ENCODE assay signal across 20 mouse cellular contexts in the genomic region with DNA sequence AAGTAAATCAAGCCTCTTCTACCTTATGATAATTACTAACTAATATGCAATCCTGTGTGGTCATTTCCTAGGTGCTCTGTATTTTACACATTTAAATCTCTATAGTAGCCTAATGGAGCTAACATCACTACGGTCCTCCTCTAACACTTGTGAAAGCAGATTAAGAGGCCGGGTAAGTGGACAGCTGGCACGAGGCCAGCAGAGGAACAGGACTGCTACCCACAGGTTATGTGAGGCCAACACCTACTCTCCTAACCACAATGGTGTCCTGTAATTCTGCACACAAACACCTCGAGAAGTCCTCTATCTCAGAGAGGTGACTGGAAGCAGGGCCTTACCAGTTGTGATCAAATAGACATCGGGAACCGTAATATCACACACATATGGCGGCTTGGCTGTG. TPM values are rescaled to one million over a fixed set of nuclear protein-coding genes. Genes with fewer than 3 reads are reported as not detected.
DNase-seq lines count a peak whose midpoint lies in the region; ATAC-seq lines count a peak whose summit lies in the region.
"Had no signal": no experiment of that assay in that cellular context is flagged by ENCODE, and none has a peak within 500 bp of the region (broad histone marks: within the 10 kb centered on the region; RNA-seq: fewer than 3 reads in every experiment).

No protein-coding gene starts in this region.

- H3K4me3 ChIP-seq in hindbrain, embryonic 14.5 days (replicated peaks; ENCODE audit: low read length), result no peak overlapping the region
- no peak overlapping the region for H3K4me3 ChIP-seq in hindbrain, embryonic 11.5 days (ENCODE audit: low read depth, low read length)
- H3K4me3 ChIP-seq in neural tube, embryonic 14.5 days (ENCODE audit: low read depth, low read length), result no peak overlapping the region
- H3K4me3 ChIP-seq in neural tube, embryonic 15.5 days (replicated peaks), result no peak overlapping the region
- H3K4me3 ChIP-seq: embryonic facial prominence, embryonic 10.5 days; heart, embryonic 10.5 days; hindbrain, embryonic 15.5 days; intestine, embryonic 15.5 days had no signal

- H3K27ac ChIP-seq in hindbrain, embryonic 14.5 days, result no peak overlapping the region
- no peak overlapping the region for H3K27ac ChIP-seq in hindbrain, embryonic 11.5 days (ENCODE audit: low read depth, low read length)
- H3K27ac ChIP-seq in neural tube, embryonic 14.5 days (ENCODE audit: low read depth, low read length), result no peak overlapping the region
- no peak overlapping the region for H3K27ac ChIP-seq in neural tube, embryonic 15.5 days (replicated peaks)
- H3K27ac ChIP-seq: embryonic facial prominence, embryonic 10.5 days; heart, embryonic 10.5 days; hindbrain, embryonic 15.5 days; intestine, embryonic 15.5 days; liver, embryonic 14.5 days had no signal

- ATAC-seq in hindbrain, embryonic 14.5 days (ENCODE audit: low FRiP score), result 0 out of 2 replicates have a peak, but pooled peaks have one; percentile 17
- no peak for ATAC-seq in hindbrain, embryonic 11.5 days (ENCODE audit: low FRiP score)
- ATAC-seq in neural tube, embryonic 14.5 days (ENCODE audit: low read depth), result 0 out of 2 replicates have a peak, but pooled peaks have one; percentile 11
- ATAC-seq in neural tube, embryonic 15.5 days (ENCODE audit: low FRiP score), result no peak
- ATAC-seq: intestine, embryonic 15.5 days had no signal

- no peaks in the 10 kb centered on the region for H3K4me1 ChIP-seq in hindbrain, embryonic 14.5 days (replicated peaks; ENCODE audit: control insufficient read depth, insufficient read depth, low read length)
- H3K4me1 ChIP-seq in hindbrain, embryonic 11.5 days (replicated peaks; ENCODE audit: control insufficient read depth, insufficient read depth, low read length), result no peaks in the 10 kb centered on the region
- no peaks in the 10 kb centered on the region for H3K4me1 ChIP-seq in neural tube, embryonic 14.5 days (ENCODE audit: control insufficient read depth, insufficient read depth, low read length)
- peaks cover 4% of the 10 kb centered on the region; the same call in 1 of the 2 replicates for H3K4me1 ChIP-seq in neural tube, embryonic 15.5 days
- H3K4me1 ChIP-seq: hindbrain, embryonic 15.5 days; intestine, embryonic 15.5 days had no signal

- WGBS in hindbrain, embryonic 14.5 days, result 89% methylated on average over 7 of the region's 7 CpGs
- 93% methylated on average over 7 of the region's 7 CpGs for WGBS in hindbrain, embryonic 11.5 days
- 90% methylated on average over 7 of the region's 7 CpGs for WGBS in neural tube, embryonic 14.5 days
- 87% methylated on average over 7 of the region's 7 CpGs for WGBS in neural tube, embryonic 15.5 days

- no peak for DNase-seq in hindbrain, embryonic 14.5 days (ENCODE audit: low spot score)
- DNase-seq in hindbrain, embryonic 11.5 days (ENCODE audit: low spot score), result no peak
- DNase-seq in lung, postnatal 10 days, result peak; percentile 54
- DNase-seq in gastrocnemius, postnatal 25 days, result no peak
- no peak for DNase-seq in ovary, postnatal 10 days (ENCODE audit: low spot score)
- DNase-seq: B cell, adult 2 months; cerebellum, adult 8-10 months; gastrocnemius, postnatal 14 days; heart, postnatal 14 days; kidney, postnatal 10 days; midbrain, embryonic 14.5 days; right cerebral cortex, postnatal 14 days; thymus, adult 18-20 months had no signal

- H3K4me2 ChIP-seq in hindbrain, embryonic 14.5 days (replicated peaks), result no peak overlapping the region
- no peak overlapping the region for H3K4me2 ChIP-seq in hindbrain, embryonic 11.5 days (replicated peaks; ENCODE audit: low read depth, low read length)
- no peak overlapping the region for H3K4me2 ChIP-seq in neural tube, embryonic 14.5 days (ENCODE audit: low read depth, low read length)
- no peak overlapping the region for H3K4me2 ChIP-seq in neural tube, embryonic 15.5 days
- H3K4me2 ChIP-seq: hindbrain, embryonic 15.5 days; intestine, embryonic 15.5 days had no signal

- no peaks in the 10 kb centered on the region for H3K9me3 ChIP-seq in hindbrain, embryonic 14.5 days (ENCODE audit: control insufficient read depth, low read length)
- no peaks in the 10 kb centered on the region for H3K9me3 ChIP-seq in hindbrain, embryonic 11.5 days (ENCODE audit: control insufficient read depth, low read length)
- H3K9me3 ChIP-seq in neural tube, embryonic 14.5 days (ENCODE audit: control insufficient read depth, low read length), result no peaks in the 10 kb centered on the region
- H3K9me3 ChIP-seq in neural tube, embryonic 15.5 days (replicated peaks), result no peaks in the 10 kb centered on the region
- H3K9me3 ChIP-seq: embryonic facial prominence, embryonic 10.5 days; heart, embryonic 10.5 days; hindbrain, embryonic 15.5 days; intestine, embryonic 15.5 days had no signal

- H3K9ac ChIP-seq in hindbrain, embryonic 14.5 days, result no peak overlapping the region
- no peak overlapping the region for H3K9ac ChIP-seq in hindbrain, embryonic 11.5 days (ENCODE audit: low read depth, low read length)
- no peak overlapping the region for H3K9ac ChIP-seq in neural tube, embryonic 14.5 days (replicated peaks; ENCODE audit: low read depth, low read length)
- no peak overlapping the region for H3K9ac ChIP-seq in neural tube, embryonic 15.5 days (replicated peaks)
- H3K9ac ChIP-seq: hindbrain, embryonic 15.5 days; intestine, embryonic 15.5 days; liver, embryonic 14.5 days had no signal

- peaks cover 64% of the 10 kb centered on the region for H3K36me3 ChIP-seq in hindbrain, embryonic 14.5 days (replicated peaks; ENCODE audit: control insufficient read depth, insufficient read depth)
- peaks cover 6% of the 10 kb centered on the region; the same call in 1 of the 2 replicates for H3K36me3 ChIP-seq in hindbrain, embryonic 11.5 days (ENCODE audit: control insufficient read depth, insufficient read depth, low read length)
- peaks cover 20% of the 10 kb centered on the region; the same call in 1 of the 2 replicates for H3K36me3 ChIP-seq in neural tube, embryonic 14.5 days (ENCODE audit: control insufficient read depth, insufficient read depth, low read length)
- peaks cover 50% of the 10 kb centered on the region for H3K36me3 ChIP-seq in neural tube, embryonic 15.5 days
- H3K36me3 ChIP-seq: intestine, embryonic 15.5 days had no signal

- no peaks in the 10 kb centered on the region for H3K27me3 ChIP-seq in hindbrain, embryonic 14.5 days (ENCODE audit: control insufficient read depth, insufficient read depth, low read length)
- H3K27me3 ChIP-seq in hindbrain, embryonic 11.5 days (ENCODE audit: control insufficient read depth, insufficient read depth, low read length), result no peaks in the 10 kb centered on the region
- no peaks in the 10 kb centered on the region for H3K27me3 ChIP-seq in neural tube, embryonic 14.5 days (ENCODE audit: control insufficient read depth, insufficient read depth, low read length)
- H3K27me3 ChIP-seq in neural tube, embryonic 15.5 days (replicated peaks), result no peaks in the 10 kb centered on the region
- H3K27me3 ChIP-seq: hindbrain, embryonic 15.5 days; intestine, embryonic 15.5 days had no signal

RNA-seq across cellular contexts. Expression of a gene that starts 59.8 kb away (rescaled TPM):
- 18.8 and 19.0 TPM in 2 replicates for polyA plus RNA-seq in hindbrain, embryonic 14.5 days (2014; fragmentation: Nextera tagmentation; extraction: Ambion mirVana)
- 12.3 and 13.2 TPM in 2 replicates for polyA plus RNA-seq in hindbrain, embryonic 11.5 days (2014; fragmentation: Nextera tagmentation; extraction: Ambion mirVana)
- polyA plus RNA-seq in neural tube, embryonic 14.5 days (2014; fragmentation: Nextera tagmentation; extraction: Ambion mirVana), result 20.5 and 21.0 TPM in 2 replicates
- 11.3 and 12.6 TPM in 2 replicates for polyA plus RNA-seq in neural tube, embryonic 15.5 days (2015; fragmentation: Nextera tagmentation; extraction: Ambion mirVana)
- total RNA-seq in gastrocnemius, postnatal 25 days (2021), result under 1 TPM; 0.46 to 0.56 TPM

Comparison
In these comparisons a context has a peak if more than half of its experiments do, and no peak if none do; other contexts are left out.
1. ATAC-seq: peak in hindbrain, embryonic 14.5 days (single experiment) and neural tube, embryonic 14.5 days (single experiment); none in hindbrain, embryonic 11.5 days (single experiment) and neural tube, embryonic 15.5 days (single experiment).